Mouse (Mus musculus) c-Kit-positive CD71-positive TER-119-positive erythroid progenitor cells, embryonic 14.5 days (primary cell): Measurements from ENCODE around the gene Ctsl.

Source experiments
- DNase-seq: peaks from one replicate; pipeline ENCODE4 v3.0.0-alpha.2; 2013; ENCODE audit warnings: low spot score

The Ctsl gene

GRCm38 (mm10) chr13:64370173-64370940, at the start of gene Ctsl:
Gene Ctsl (minus strand): TSS chr13:64370890.
- DNase-seq, result peak; percentile 88

- no peak for DNase-seq
Measured at GRCm38 (mm10) chr13:64416955-64417601, 46.4 kb upstream of the Ctsl start.

- no peak for DNase-seq
Measured at GRCm38 (mm10) chr13:64415659-64416058, 45.0 kb upstream of the Ctsl start.

- no peak for DNase-seq
Measured at GRCm38 (mm10) chr13:64412752-64413257, 42.1 kb upstream of the Ctsl start.

GRCm38 (mm10) chr13:64411282-64411681, 40.6 kb upstream of the Ctsl start:
- peak; percentile 77 for DNase-seq

GRCm38 (mm10) chr13:64410604-64411003, 39.9 kb upstream of the Ctsl start:
- peak; percentile 48 for DNase-seq

GRCm38 (mm10) chr13:64407992-64408391, 37.3 kb upstream of the Ctsl start:
- DNase-seq, result no peak

- DNase-seq, result no peak
Measured at GRCm38 (mm10) chr13:64405550-64405949, 34.9 kb upstream of the Ctsl start.

- peak; percentile 26 for DNase-seq
Measured at GRCm38 (mm10) chr13:64403519-64403918, 32.8 kb upstream of the Ctsl start.

GRCm38 (mm10) chr13:64402951-64403460, 32.3 kb upstream of the Ctsl start:
- peak; percentile 53 for DNase-seq

- peak; percentile 69 for DNase-seq
Measured at GRCm38 (mm10) chr13:64402504-64402949, 31.8 kb upstream of the Ctsl start.

GRCm38 (mm10) chr13:64402006-64402405, 31.3 kb upstream of the Ctsl start:
- peak; percentile 27 for DNase-seq

- DNase-seq, result no peak
Measured at GRCm38 (mm10) chr13:64400801-64401361, 30.2 kb upstream of the Ctsl start.

- DNase-seq, result no peak
Measured at GRCm38 (mm10) chr13:64399906-64400305, 29.2 kb upstream of the Ctsl start.

- DNase-seq, result no peak
Measured at GRCm38 (mm10) chr13:64398065-64398464, 27.4 kb upstream of the Ctsl start.

GRCm38 (mm10) chr13:64396979-64397378, 26.3 kb upstream of the Ctsl start:
- no peak for DNase-seq

GRCm38 (mm10) chr13:64388415-64388814, 17.7 kb upstream of the Ctsl start:
- DNase-seq, result no peak

GRCm38 (mm10) chr13:64386048-64386447, 15.4 kb upstream of the Ctsl start:
- DNase-seq, result no peak

GRCm38 (mm10) chr13:64384937-64385336, 14.2 kb upstream of the Ctsl start:
- DNase-seq, result no peak

GRCm38 (mm10) chr13:64380251-64380650, 9.6 kb upstream of the Ctsl start:
- no peak for DNase-seq

- DNase-seq, result no peak
Measured at GRCm38 (mm10) chr13:64378601-64379000, 7.9 kb upstream of the Ctsl start.

GRCm38 (mm10) chr13:64376472-64376871, 5.8 kb upstream of the Ctsl start:
- DNase-seq, result no peak

GRCm38 (mm10) chr13:64375160-64375559, 4.5 kb upstream of the Ctsl start:
- no peak for DNase-seq
